In genomic region chrX:12252680-12253021, GRCm38 (mm10) we compare ENCODE assay signal across 8 mouse cellular contexts.
DNase-seq lines count a peak whose midpoint lies in the region; ATAC-seq and TF ChIP-seq lines count a peak whose summit lies in the region.

No protein-coding gene starts in this region.

- peak overlapping the region; percentile 48; the same call in 1 of the 2 replicates for H3K27ac ChIP-seq in embryonic facial prominence, embryonic 10.5 days (replicated peaks)
- H3K27ac ChIP-seq in hindbrain, embryonic 16.5 days (ENCODE audit: low read depth, low read length) = no peak overlapping the region
- no peak overlapping the region for H3K27ac ChIP-seq in midbrain, postnatal 0 days (ENCODE audit: low read depth, low read length)

- ATAC-seq in hindbrain, embryonic 16.5 days = peak; percentile 25; the same call in 1 of the 2 replicates
- no peak for ATAC-seq in midbrain, postnatal 0 days (ENCODE audit: low FRiP score)

- peaks cover 3% of the 10 kb centered on the region; the same call in 1 of the 2 replicates for H3K4me1 ChIP-seq in lung, adult 2 months (ENCODE audit: control insufficient read depth, insufficient read depth, low read length)
- peaks cover 12% of the 10 kb centered on the region for H3K4me1 ChIP-seq in embryonic facial prominence, embryonic 10.5 days
- H3K4me1 ChIP-seq in hindbrain, embryonic 16.5 days (ENCODE audit: control insufficient read depth, insufficient read depth, low read depth, low read length) = no peaks in the 10 kb centered on the region
- no peaks in the 10 kb centered on the region for H3K4me1 ChIP-seq in midbrain, postnatal 0 days (ENCODE audit: insufficient read depth, low read length)

- H3K9me3 ChIP-seq in embryonic facial prominence, embryonic 10.5 days = no peaks in the 10 kb centered on the region
- no peaks in the 10 kb centered on the region for H3K9me3 ChIP-seq in hindbrain, embryonic 16.5 days (ENCODE audit: control insufficient read depth, low read length)
- no peaks in the 10 kb centered on the region for H3K9me3 ChIP-seq in midbrain, postnatal 0 days (ENCODE audit: low read length)

- H3K4me2 ChIP-seq in hindbrain, embryonic 16.5 days (ENCODE audit: low read length) = peak overlapping the region; percentile 70
- peak overlapping the region; percentile 58 for H3K4me2 ChIP-seq in midbrain, postnatal 0 days (ENCODE audit: low read depth, low read length, poor library complexity, severe bottlenecking)

- H3K4me3 ChIP-seq in lung, adult 2 months (replicated peaks; ENCODE audit: extremely low read depth, low read depth, low read length) = peak overlapping the region; percentile 65
- peak overlapping the region; percentile 49 for H3K4me3 ChIP-seq in embryonic facial prominence, embryonic 10.5 days
- H3K4me3 ChIP-seq in hindbrain, embryonic 16.5 days (ENCODE audit: low read length) = peak overlapping the region; percentile 38
- peak overlapping the region; percentile 34 for H3K4me3 ChIP-seq in midbrain, postnatal 0 days (ENCODE audit: low read depth, low read length)

- no peak for DNase-seq in lung, adult 2 months
- no peak for DNase-seq in lung, postnatal 4 days
- no peak for DNase-seq in embryonic facial prominence, embryonic 10.5 days (ENCODE audit: low spot score)
- no peak for DNase-seq in midbrain, postnatal 0 days (ENCODE audit: low spot score)
- DNase-seq in gastrocnemius, adult 18-20 months (ENCODE audit: low spot score) = no peak
- DNase-seq in retina, embryonic 14.5 days (ENCODE audit: low spot score) = no peak
- no peak for DNase-seq in thymus, postnatal 4 days

- peak overlapping the region; percentile 57 for H3K9ac ChIP-seq in hindbrain, embryonic 16.5 days (ENCODE audit: low read depth, low read length)
- H3K9ac ChIP-seq in midbrain, postnatal 0 days (replicated peaks; ENCODE audit: low read length, poor library complexity, severe bottlenecking) = no peak overlapping the region

- 15% methylated on average over 16 of the region's 16 CpGs for WGBS in lung, adult 2 months
- WGBS in embryonic facial prominence, embryonic 10.5 days = 12% methylated on average over 16 of the region's 16 CpGs
- 4% methylated on average over 15 of the region's 16 CpGs for WGBS in hindbrain, embryonic 16.5 days
- WGBS in midbrain, postnatal 0 days = 11% methylated on average over 16 of the region's 16 CpGs

- H3K36me3 ChIP-seq in embryonic facial prominence, embryonic 10.5 days (replicated peaks) = no peaks in the 10 kb centered on the region
- no peaks in the 10 kb centered on the region for H3K36me3 ChIP-seq in hindbrain, embryonic 16.5 days (ENCODE audit: control insufficient read depth, insufficient read depth, low read length)
- H3K36me3 ChIP-seq in midbrain, postnatal 0 days (ENCODE audit: insufficient read depth, low read length) = no peaks in the 10 kb centered on the region

- H3K27me3 ChIP-seq in embryonic facial prominence, embryonic 10.5 days (replicated peaks; ENCODE audit: low read depth, poor library complexity, severe bottlenecking) = peaks cover 71% of the 10 kb centered on the region
- no peaks in the 10 kb centered on the region for H3K27me3 ChIP-seq in hindbrain, embryonic 16.5 days (replicated peaks; ENCODE audit: control insufficient read depth, insufficient read depth, low read length)
- H3K27me3 ChIP-seq in midbrain, postnatal 0 days (ENCODE audit: insufficient read depth, low read length) = no peaks in the 10 kb centered on the region

- TF ChIP-seq CTCF in lung, adult 2 months (IDR thresholded peaks at IDR 0.05; ENCODE audit: insufficient read depth, low read length) = no peak
- TF ChIP-seq CTCF in midbrain, postnatal 0 days (IDR thresholded peaks at IDR 0.05) = no peak

- no peak for TF ChIP-seq POLR2A in lung, adult 2 months (IDR thresholded peaks at IDR 0.05; ENCODE audit: borderline replicate concordance, extremely low read depth, low read depth, low read length)
